In the genomic region with DNA sequence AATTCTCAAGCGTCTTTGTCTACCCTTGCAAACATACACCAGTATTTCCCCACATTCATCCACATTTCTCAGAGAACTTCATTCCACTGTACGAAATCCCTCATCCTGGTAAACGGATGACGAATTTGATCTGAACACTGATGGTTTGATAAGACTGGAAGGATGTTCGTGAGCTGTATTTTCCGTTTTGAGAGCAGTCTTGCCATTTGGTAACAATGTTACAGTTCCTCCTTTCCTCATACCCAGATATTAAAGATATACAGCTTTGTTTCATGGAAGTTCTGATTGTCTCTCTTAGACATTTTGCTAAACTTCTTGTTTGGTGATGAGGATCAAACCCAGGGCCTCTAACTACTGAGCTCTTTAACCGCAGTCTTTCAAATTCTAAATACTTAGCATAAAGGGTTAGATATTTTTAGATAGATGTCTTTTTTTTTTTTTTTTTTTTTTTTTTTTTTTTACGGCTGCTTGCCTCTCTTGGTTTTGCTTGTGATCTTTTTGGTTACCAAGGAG, we compare ENCODE assay signal across 7 mouse cellular contexts. TPM values are rescaled to one million over a fixed set of nuclear protein-coding genes. Genes with fewer than 3 reads are reported as not detected.
DNase-seq lines count a peak whose midpoint lies in the region; ATAC-seq and TF ChIP-seq lines count a peak whose summit lies in the region.

No protein-coding gene starts in this region.

- peaks cover 4% of the 10 kb centered on the region; the same call in 1 of the 2 replicates for H3K4me1 ChIP-seq in thymus, adult 2 months (replicated peaks; ENCODE audit: control insufficient read depth, insufficient read depth, low read length)
- H3K4me1 ChIP-seq in forebrain, embryonic 12.5 days: peaks cover 18% of the 10 kb centered on the region
- H3K4me1 ChIP-seq in liver, embryonic 11.5 days (replicated peaks; ENCODE audit: control insufficient read depth, insufficient read depth, low read length): peaks cover 11% of the 10 kb centered on the region; the same call in 1 of the 2 replicates
- peaks cover 7% of the 10 kb centered on the region; the same call in 1 of the 2 replicates for H3K4me1 ChIP-seq in stomach, embryonic 14.5 days (ENCODE audit: control insufficient read depth, insufficient read depth, low read length)

- no peak for TF ChIP-seq CTCF in thymus, adult 2 months (IDR thresholded peaks at IDR 0.05; ENCODE audit: borderline replicate concordance, control insufficient read depth, extremely low read depth, insufficient read depth, low read length, poor library complexity)

- H3K9me3 ChIP-seq in forebrain, embryonic 12.5 days: no peaks in the 10 kb centered on the region
- no peaks in the 10 kb centered on the region for H3K9me3 ChIP-seq in liver, embryonic 11.5 days (ENCODE audit: control insufficient read depth, low read length)
- H3K9me3 ChIP-seq in stomach, embryonic 14.5 days (ENCODE audit: control insufficient read depth, low read depth, low read length): no peaks in the 10 kb centered on the region

- no peaks in the 10 kb centered on the region for H3K36me3 ChIP-seq in thymus, adult 2 months (ENCODE audit: control insufficient read depth, insufficient read depth, low read length)
- no peaks in the 10 kb centered on the region for H3K36me3 ChIP-seq in forebrain, embryonic 12.5 days (replicated peaks)
- no peaks in the 10 kb centered on the region for H3K36me3 ChIP-seq in liver, embryonic 11.5 days (ENCODE audit: control insufficient read depth, insufficient read depth, low read length)
- H3K36me3 ChIP-seq in stomach, embryonic 14.5 days (ENCODE audit: control insufficient read depth, insufficient read depth, low read length): no peaks in the 10 kb centered on the region

- no peak for ATAC-seq in forebrain, embryonic 12.5 days (ENCODE audit: low FRiP score)
- ATAC-seq in liver, embryonic 11.5 days (replicated peaks; ENCODE audit: low FRiP score): no peak
- no peak for ATAC-seq in stomach, embryonic 14.5 days (ENCODE audit: insufficient number of reproducible peaks, insufficient read depth, low FRiP score, low read depth)
- no peak for ATAC-seq in megakaryocyte-erythroid progenitor cell, adult 5-6 weeks (replicated peaks; ENCODE audit: low FRiP score, low TSS enrichment, poor library complexity, severe bottlenecking)

- H3K4me3 ChIP-seq in thymus, adult 2 months (ENCODE audit: control insufficient read depth, insufficient read depth, low read length): peak overlapping the region; percentile 50
- H3K4me3 ChIP-seq in forebrain, embryonic 12.5 days (replicated peaks): peak overlapping the region; percentile 95
- peak overlapping the region; percentile 89 for H3K4me3 ChIP-seq in liver, embryonic 11.5 days (ENCODE audit: low read depth, low read length)
- H3K4me3 ChIP-seq in stomach, embryonic 14.5 days (ENCODE audit: low read depth, low read length): peak overlapping the region; percentile 94

- H3K4me2 ChIP-seq in forebrain, embryonic 12.5 days: peak overlapping the region; percentile 41
- peak overlapping the region; percentile 59 for H3K4me2 ChIP-seq in liver, embryonic 11.5 days
- peak overlapping the region; percentile 31 for H3K4me2 ChIP-seq in stomach, embryonic 14.5 days (replicated peaks; ENCODE audit: low read depth, low read length)

- peak overlapping the region; percentile 57; the same call in 1 of the 2 replicates for H3K27ac ChIP-seq in thymus, adult 2 months (ENCODE audit: control insufficient read depth, insufficient read depth, low read length)
- H3K27ac ChIP-seq in forebrain, embryonic 12.5 days: no peak overlapping the region
- no peak overlapping the region for H3K27ac ChIP-seq in liver, embryonic 11.5 days (ENCODE audit: low read depth, low read length)
- no peak overlapping the region for H3K27ac ChIP-seq in stomach, embryonic 14.5 days (ENCODE audit: low read length)

- H3K9ac ChIP-seq in forebrain, embryonic 12.5 days: no peak overlapping the region
- H3K9ac ChIP-seq in liver, embryonic 11.5 days (ENCODE audit: low read depth, low read length): peak overlapping the region; percentile 57; the same call in 1 of the 2 replicates
- peak overlapping the region; percentile 36 for H3K9ac ChIP-seq in stomach, embryonic 14.5 days (replicated peaks; ENCODE audit: low read depth, low read length)

- DNase-seq in thymus, adult 2 months: no peak
- DNase-seq in thymus, postnatal 4 days: no peak
- no peak for DNase-seq in liver, embryonic 11.5 days (ENCODE audit: low spot score)
- DNase-seq in kidney, adult 8-10 months: no peak

- 10% methylated on average over 8 of the region's 8 CpGs for WGBS in thymus, adult 2 months
- WGBS in forebrain, embryonic 12.5 days: 65% methylated on average over 8 of the region's 8 CpGs
- 43% methylated on average over 8 of the region's 8 CpGs for WGBS in liver, embryonic 11.5 days
- WGBS in stomach, embryonic 14.5 days: 44% methylated on average over 8 of the region's 8 CpGs

- no peak for TF ChIP-seq POLR2A in thymus, adult 2 months (IDR thresholded peaks at IDR 0.05; ENCODE audit: control insufficient read depth, extremely low read depth, insufficient read depth, low read length, poor library complexity)

- no peaks in the 10 kb centered on the region for H3K27me3 ChIP-seq in thymus, adult 2 months (ENCODE audit: control insufficient read depth, insufficient read depth, low read length)
- no peaks in the 10 kb centered on the region for H3K27me3 ChIP-seq in forebrain, embryonic 12.5 days
- H3K27me3 ChIP-seq in liver, embryonic 11.5 days (replicated peaks; ENCODE audit: control insufficient read depth, insufficient read depth, low read length): no peaks in the 10 kb centered on the region
- H3K27me3 ChIP-seq in stomach, embryonic 14.5 days (ENCODE audit: control insufficient read depth, insufficient read depth, low read length): no peaks in the 10 kb centered on the region

RNA-seq across cellular contexts. Expression of gene Fnip1, which starts 0.6 kb away (rescaled TPM):
- 2.7 and 3.2 TPM in 2 replicates for polyA plus RNA-seq in thymus, adult 2 months (2012; rRNA removed)
- 12.4 and 13.8 TPM in 2 replicates for polyA plus RNA-seq in forebrain, embryonic 12.5 days (2016; fragmentation: Nextera tagmentation; extraction: Ambion mirVana)
- 10.2 and 10.4 TPM in 2 replicates for polyA plus RNA-seq in liver, embryonic 11.5 days (2014; fragmentation: Nextera tagmentation; extraction: Ambion mirVana)
- polyA plus RNA-seq in stomach, embryonic 14.5 days (2014; fragmentation: Nextera tagmentation; extraction: Ambion mirVana): 18.1 and 18.2 TPM in 2 replicates
- total RNA-seq in megakaryocyte-erythroid progenitor cell, adult 5-6 weeks (2014; fragmentation: Nextera tagmentation): 13.6 and 20.0 TPM in 2 replicates
- total RNA-seq in megakaryocyte-erythroid progenitor cell, adult 5-6 weeks (2017): 18.2 and 25.4 TPM in 2 replicates
